Mouse (Mus musculus): ENCODE measurements at regions not wholly inside any gene's neighbourhood (a gene's known extent, or its start where the extent isn't known, plus 50 kb on each side); places are given as distances from the start of the nearest gene placed in this dataset.

GRCm38 (mm10) chr17:80833355-80834175, 105.3 kb upstream of the Map4k3 start:
- no peak for TF ChIP-seq CTCF (IDR thresholded peaks at IDR 0.05; ENCODE audit: extremely low read depth, insufficient read length, insufficient replicate concordance, low read depth, low read length)
- TF ChIP-seq POLR2A (IDR thresholded peaks at IDR 0.05; ENCODE audit: low read depth, low read length) = no peak

Measured in small intestine, adult 2 months (tissue).